Mouse (Mus musculus): ENCODE measurements around the gene Gk. TPM values are rescaled to one million over a fixed set of nuclear protein-coding genes. Genes with fewer than 3 reads are reported as not detected.

Gk gene
- total and polyA plus RNA-seq, 3 experiments, result 12.9 to 29.6 (median 19.8) TPM

DNA sequence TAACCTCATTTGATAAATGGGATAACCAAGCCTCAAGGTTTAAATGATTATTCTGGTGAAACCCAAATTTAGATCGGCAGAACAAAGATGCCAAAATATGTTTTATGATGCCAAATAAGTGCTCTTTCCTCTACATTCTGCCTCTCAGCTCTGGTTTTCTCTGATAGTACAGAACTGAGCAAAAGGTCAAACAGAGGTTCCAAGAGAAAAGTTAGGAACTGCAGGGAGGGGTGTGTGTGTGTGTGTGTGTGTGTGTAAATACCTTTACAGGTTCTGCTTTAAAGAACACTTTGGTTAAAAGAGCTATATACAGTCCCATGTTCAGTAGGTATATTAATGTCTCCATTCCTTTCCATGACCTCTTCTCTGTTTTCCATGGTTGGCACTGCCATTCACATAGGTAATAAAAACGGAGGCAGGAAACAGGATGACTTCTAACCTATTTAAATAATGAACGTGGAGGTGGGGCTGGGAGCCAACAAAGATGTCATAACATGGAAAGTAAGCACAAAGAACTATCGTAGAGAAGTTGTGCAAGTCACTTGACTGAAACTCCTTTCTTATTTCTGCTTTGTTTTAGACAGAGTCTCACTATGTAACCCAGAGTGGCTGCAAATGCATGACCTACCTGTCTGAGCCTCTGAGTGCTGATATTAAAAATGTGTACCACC is 28.2 kb upstream of the Gk start:
- Histone ChIP-seq H3K9me3 (replicated peaks; ENCODE audit: low read length) (no peaks in the 10 kb centered on the region), H3K27ac (ENCODE audit: insufficient read depth, low read depth) (no peak overlapping the region), H3K36me3 (replicated peaks in 1 of 2; ENCODE audit: control insufficient read depth in 1 of 2, insufficient read depth in 1 of 2, low read length in 1 of 2) (no peaks in the 10 kb centered on the region), H3K79me2 (replicated peaks; ENCODE audit: control insufficient read depth, extremely low read depth, insufficient read depth, poor library complexity, severe bottlenecking) (no peaks in the 10 kb centered on the region), H3K4me1 (ENCODE audit: control insufficient read depth in 1 of 2, insufficient read depth in 2 of 2) (no peaks in the 10 kb centered on the region; a peak in 1 of 4 replicates), H3K27me3 (replicated peaks) (no peaks in the 10 kb centered on the region), H3K9ac (ENCODE audit: insufficient read depth, low read depth) (no peak overlapping the region), H3K4me2 (ENCODE audit: insufficient read depth, low read depth, poor library complexity, severe bottlenecking) (no peak overlapping the region), H3K4me3 (replicated peaks in 1 of 3; ENCODE audit: low read depth in 2 of 3, low read length in 2 of 3, poor library complexity in 1 of 3) (no peak overlapping the region)
- DNase-seq (ENCODE audit: extremely low read depth), result no peak
- dilution Hi-C loops (cut with MboI; ENCODE audit: extremely low pct_ligation_motif_present, extremely low pct_unique_long_range_greater_than_20kb, low sequenced_read_pairs), result no loop called here
- TF ChIP-seq BHLHE40 (IDR thresholded peaks at IDR 0.05; ENCODE audit: low read depth, low read length) (no peak), NRF1 (IDR thresholded peaks at IDR 0.05; ENCODE audit: low read depth, low read length) (no peak), ELF1 (IDR thresholded peaks at IDR 0.05; ENCODE audit: low read depth, low read length) (no peak), EP300 (IDR thresholded peaks at IDR 0.05; ENCODE audit: low read length) (no peak), RAD21 (IDR thresholded peaks at IDR 0.05; ENCODE audit: low read depth, low read length) (no peak), PAX5 (IDR thresholded peaks at IDR 0.05; ENCODE audit: low read length) (no peak), ZC3H11A (IDR thresholded peaks at IDR 0.05; ENCODE audit: low read depth, low read length) (no peak), MAZ (IDR thresholded peaks at IDR 0.05; ENCODE audit: low read depth, low read length) (no peak), SMC3 (IDR thresholded peaks at IDR 0.05; ENCODE audit: low read depth, low read length) (no peak), HCFC1 (IDR thresholded peaks at IDR 0.05; ENCODE audit: low read depth, low read length) (no peak), NELFE (IDR thresholded peaks at IDR 0.05; ENCODE audit: low read depth, low read length) (no peak), ZKSCAN1 (IDR thresholded peaks at IDR 0.05; ENCODE audit: borderline replicate concordance, low read depth, low read length) (no peak)
- in situ Hi-C loops (cut with MboI; ENCODE audit: low pct_ligation_motif_present, low pct_unique_long_range_greater_than_20kb, low sequenced_read_pairs), result no loop called here

DNA sequence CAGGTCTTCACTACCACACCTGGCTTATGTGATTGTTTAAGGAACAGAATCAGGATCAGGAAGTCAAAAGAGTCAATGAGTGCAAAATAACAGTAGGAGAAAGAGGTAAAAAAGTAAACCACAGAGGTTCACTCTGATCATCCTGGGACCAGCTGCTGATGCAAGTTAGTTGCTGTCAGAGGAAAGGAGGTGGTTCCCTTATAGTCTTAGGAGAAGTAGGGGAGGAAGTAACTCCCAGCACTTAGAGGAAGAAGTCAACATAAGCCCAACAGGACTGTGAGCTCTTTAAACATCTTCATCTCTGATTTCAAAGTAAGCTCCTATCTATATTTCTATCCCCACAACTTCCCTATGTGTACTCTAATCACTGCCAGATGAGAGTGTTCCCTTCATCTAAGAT is 26.4 kb upstream of the Gk start:
- in situ Hi-C loops (cut with MboI; ENCODE audit: low pct_ligation_motif_present, low pct_unique_long_range_greater_than_20kb, low sequenced_read_pairs), result no loop called here

More for the DNA sequence above, 26.4 kb upstream of the Gk start:
- Histone ChIP-seq H3K4me1 (ENCODE audit: control insufficient read depth in 1 of 2, insufficient read depth in 2 of 2) (no peaks in the 10 kb centered on the region; a peak in 1 of 4 replicates), H3K9me3 (replicated peaks; ENCODE audit: low read length) (no peaks in the 10 kb centered on the region), H3K4me3 (replicated peaks in 1 of 3; ENCODE audit: low read depth in 2 of 3, low read length in 2 of 3, poor library complexity in 1 of 3) (no peak overlapping the region), H3K36me3 (replicated peaks in 1 of 2; ENCODE audit: control insufficient read depth in 1 of 2, insufficient read depth in 1 of 2, low read length in 1 of 2) (no peaks in the 10 kb centered on the region), H3K27me3 (replicated peaks) (no peaks in the 10 kb centered on the region), H3K27ac (ENCODE audit: insufficient read depth, low read depth) (no peak overlapping the region), H3K9ac (ENCODE audit: insufficient read depth, low read depth) (no peak overlapping the region), H3K79me2 (replicated peaks; ENCODE audit: control insufficient read depth, extremely low read depth, insufficient read depth, poor library complexity, severe bottlenecking) (no peaks in the 10 kb centered on the region), H3K4me2 (ENCODE audit: insufficient read depth, low read depth, poor library complexity, severe bottlenecking) (no peak overlapping the region)
- TF ChIP-seq ZKSCAN1 (IDR thresholded peaks at IDR 0.05; ENCODE audit: borderline replicate concordance, low read depth, low read length) (no peak), GABPA (IDR thresholded peaks at IDR 0.05; ENCODE audit: insufficient replicate concordance, low read depth, low read length) (no peak), BHLHE40 (IDR thresholded peaks at IDR 0.05; ENCODE audit: low read depth, low read length) (no peak), HCFC1 (IDR thresholded peaks at IDR 0.05; ENCODE audit: low read depth, low read length) (no peak), ELF1 (IDR thresholded peaks at IDR 0.05; ENCODE audit: low read depth, low read length) (no peak), TCF12 (IDR thresholded peaks at IDR 0.05; ENCODE audit: low read depth, low read length) (no peak)
- dilution Hi-C loops (cut with MboI; ENCODE audit: extremely low pct_ligation_motif_present, extremely low pct_unique_long_range_greater_than_20kb, low sequenced_read_pairs), result no loop called here
- DNase-seq (ENCODE audit: extremely low read depth), result no peak
